Mouse (Mus musculus) stomach, embryonic 16.5 days (tissue): Measurements from ENCODE around the gene Mtif3. TPM values are rescaled to one million over a fixed set of nuclear protein-coding genes. Genes with fewer than 3 reads are reported as not detected.

Experiments
- ATAC-seq: fragments of 200-750 bp; cut with Nextera tagmentation; 2 replicates; pipeline ENCODE4 v1.8.0; 2017; ENCODE audit warnings: moderate number of reproducible peaks, moderate TSS enrichment; ENCODE audit not compliant: insufficient read depth, low FRiP score
- H3K27ac ChIP-seq: fragments of 300-500 bp; sonication (generic); 2 replicates; pipeline ENCODE4 v1.5.1; 2014; ENCODE audit warnings: low read length
- H3K27me3 ChIP-seq: fragments of 300-500 bp; sonication (generic); 2 replicates; pipeline ENCODE4 v1.6.1; 2014; ENCODE audit warnings: low read length, control low read depth, mixed read lengths; ENCODE audit not compliant: control insufficient read depth, insufficient read depth
- H3K36me3 ChIP-seq: fragments of 300-500 bp; sonication (generic); 2 replicates; pipeline ENCODE4 v1.6.1; 2014; ENCODE audit warnings: low read length; ENCODE audit not compliant: control insufficient read depth, insufficient read depth
- H3K4me1 ChIP-seq: fragments of 300-500 bp; sonication (generic); 2 replicates; pipeline ENCODE4 v1.6.1; 2014; ENCODE audit warnings: low read length, control low read depth, mixed read lengths; ENCODE audit not compliant: control insufficient read depth, insufficient read depth
- H3K4me2 ChIP-seq: fragments of 300-500 bp; sonication (generic); 2 replicates; pipeline ENCODE4 v1.6.1; 2014; ENCODE audit warnings: low read depth, low read length, mixed read lengths
- H3K4me3 ChIP-seq: fragments of 300-500 bp; sonication (generic); replicated peaks from 2 replicates; pipeline ENCODE4 v1.5.1; 2014; ENCODE audit warnings: mild to moderate bottlenecking, low read length
- H3K9ac ChIP-seq: fragments of 300-500 bp; sonication (generic); 2 replicates; pipeline ENCODE4 v1.6.1; 2014; ENCODE audit warnings: low read length
- H3K9me3 ChIP-seq: fragments of 300-500 bp; sonication (generic); replicated peaks from 2 replicates; pipeline ENCODE4 v1.6.1; 2016; ENCODE audit warnings: low read length, control low read depth; ENCODE audit not compliant: control insufficient read depth
- WGBS: fragments of 180-500 bp; shearing (Covaris S2); extraction: QIAGEN DNeasy Blood & Tissue Kit; methylation state at CpG from one replicate; pipeline ENCODE4 v1.1.7; 2014; 5-methylcytosine and 5-hydroxymethylcytosine counted together
- polyA plus RNA-seq: library from polyadenylated mRNA; unstranded; fragments of >200 nt; fragmentation: Nextera tagmentation; extraction: Ambion mirVana; gene quantifications from 2 replicates; pipeline ENCODE4 v1.2.1, GENCODE M21; 2015

Mtif3 gene
- 24.3 and 29.0 TPM in 2 replicates for polyA plus RNA-seq

- peak; percentile 82 for ATAC-seq
- peak within 1 kb of the TSS; percentile 63 for H3K4me2 ChIP-seq
- WGBS, result 1% methylated on average over 46 of the region's 46 CpGs
- H3K27ac ChIP-seq, result peak within 1 kb of the TSS; percentile 46
- peaks cover 2% of the 10 kb centered on the region; the same call in 1 of the 2 replicates for H3K36me3 ChIP-seq
- H3K9me3 ChIP-seq, result no peaks in the 10 kb centered on the region
- H3K4me1 ChIP-seq, result peaks cover 4% of the 10 kb centered on the region
- H3K4me3 ChIP-seq, result peak within 1 kb of the TSS; percentile 78
- no peaks in the 10 kb centered on the region for H3K27me3 ChIP-seq
- peak within 1 kb of the TSS; percentile 81 for H3K9ac ChIP-seq
These were observed at the start of gene Mtif3 for GRCm38 (mm10) chr5:146963118-146963936. Gene Mtif3, minus strand, starts transcription at chr5:146963800.

DNA sequence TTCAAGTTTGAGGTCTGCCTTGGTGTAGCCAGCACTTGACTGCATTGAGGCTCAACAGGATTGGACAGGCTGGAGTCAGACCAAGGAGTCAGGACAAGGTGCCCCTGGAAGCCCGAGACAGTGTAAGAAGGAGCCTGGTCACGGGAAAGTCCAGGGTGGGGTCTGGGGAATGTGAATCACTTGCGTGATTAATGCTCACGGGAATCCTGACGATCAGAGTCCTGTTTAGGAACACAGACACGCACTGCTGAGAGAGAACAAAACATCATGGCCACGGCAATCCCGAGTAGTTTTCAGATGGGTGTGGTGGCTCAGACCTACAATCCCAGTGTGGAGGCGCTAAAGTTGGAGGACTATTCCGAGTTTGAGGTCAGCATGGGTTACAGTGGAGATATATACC is 47.7 kb upstream of the Mtif3 start:
- no peak for ATAC-seq
- 82% methylated on average over 10 of the region's 10 CpGs for WGBS
- no peak overlapping the region for H3K4me3 ChIP-seq
- H3K4me1 ChIP-seq, result no peaks in the 10 kb centered on the region
- no peaks in the 10 kb centered on the region for H3K9me3 ChIP-seq
- H3K36me3 ChIP-seq, result no peaks in the 10 kb centered on the region
- H3K4me2 ChIP-seq, result no peak overlapping the region
- no peak overlapping the region for H3K9ac ChIP-seq
- no peak overlapping the region for H3K27ac ChIP-seq
- no peaks in the 10 kb centered on the region for H3K27me3 ChIP-seq

DNA sequence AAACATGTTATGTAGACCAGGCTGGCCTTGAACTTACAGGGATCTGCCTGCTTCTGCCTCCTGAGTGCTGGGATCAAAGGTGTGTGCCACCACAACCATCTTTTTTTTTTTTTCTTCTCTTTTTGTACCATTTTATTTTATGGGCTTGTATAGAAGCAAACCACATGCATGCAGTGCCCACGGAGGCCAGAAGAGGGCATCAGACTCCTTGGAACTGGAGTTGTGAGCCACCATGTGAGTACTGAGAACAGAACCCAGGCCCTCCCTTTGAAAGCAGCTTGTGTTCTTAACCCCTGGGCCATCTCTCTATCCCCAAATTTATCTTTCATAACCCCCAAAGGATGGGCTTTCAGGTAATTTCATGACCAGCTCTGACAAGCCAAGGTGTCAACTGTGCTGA is 39.7 kb upstream of the Mtif3 start:
- H3K4me3 ChIP-seq, result no peak overlapping the region

GRCm38 (mm10) chr5:147001312-147001711 is 37.7 kb upstream of the Mtif3 start:
- Histone ChIP-seq H3K9ac (no peak overlapping the region), H3K36me3 (no peaks in the 10 kb centered on the region), H3K9me3 (peaks cover 6% of the 10 kb centered on the region), H3K4me2 (no peak overlapping the region), H3K27ac (no peak overlapping the region), H3K4me1 (no peaks in the 10 kb centered on the region), H3K4me3 (no peak overlapping the region), H3K27me3 (no peaks in the 10 kb centered on the region)
- 79% methylated on average over 4 of the region's 4 CpGs for WGBS
- ATAC-seq, result no peak

More for the DNA sequence above, 39.7 kb upstream of the Mtif3 start:
- 64% methylated on average over 1 of the region's 1 CpGs for WGBS
- Histone ChIP-seq H3K9ac (no peak overlapping the region), H3K4me2 (no peak overlapping the region), H3K9me3 (peaks cover 6% of the 10 kb centered on the region; the same call in 1 of the 2 replicates), H3K36me3 (no peaks in the 10 kb centered on the region), H3K27me3 (no peaks in the 10 kb centered on the region), H3K27ac (no peak overlapping the region), H3K4me1 (no peaks in the 10 kb centered on the region)
- ATAC-seq, result no peak

- Histone ChIP-seq H3K9me3 (peaks cover 6% of the 10 kb centered on the region), H3K36me3 (no peaks in the 10 kb centered on the region), H3K4me3 (no peak overlapping the region), H3K27ac (no peak overlapping the region), H3K4me2 (no peak overlapping the region), H3K27me3 (no peaks in the 10 kb centered on the region), H3K9ac (no peak overlapping the region), H3K4me1 (no peaks in the 10 kb centered on the region)
- ATAC-seq, result no peak
- 92% methylated on average over 12 of the region's 12 CpGs for WGBS
These were observed 35.2 kb upstream of the Mtif3 start for GRCm38 (mm10) chr5:146998802-146999201.

- no peak overlapping the region for H3K9ac ChIP-seq
- H3K27ac ChIP-seq, result no peak overlapping the region
- WGBS, result 85% methylated on average over 7 of the region's 7 CpGs
- no peak overlapping the region for H3K4me2 ChIP-seq
- H3K27me3 ChIP-seq, result no peaks in the 10 kb centered on the region
- no peaks in the 10 kb centered on the region for H3K4me1 ChIP-seq
- no peaks in the 10 kb centered on the region; the same call in none of the 2 replicates for H3K9me3 ChIP-seq
- H3K36me3 ChIP-seq, result no peaks in the 10 kb centered on the region
- H3K4me3 ChIP-seq, result no peak overlapping the region
- ATAC-seq, result no peak
These were observed 33.2 kb upstream of the Mtif3 start for GRCm38 (mm10) chr5:146996812-146997211.

DNA sequence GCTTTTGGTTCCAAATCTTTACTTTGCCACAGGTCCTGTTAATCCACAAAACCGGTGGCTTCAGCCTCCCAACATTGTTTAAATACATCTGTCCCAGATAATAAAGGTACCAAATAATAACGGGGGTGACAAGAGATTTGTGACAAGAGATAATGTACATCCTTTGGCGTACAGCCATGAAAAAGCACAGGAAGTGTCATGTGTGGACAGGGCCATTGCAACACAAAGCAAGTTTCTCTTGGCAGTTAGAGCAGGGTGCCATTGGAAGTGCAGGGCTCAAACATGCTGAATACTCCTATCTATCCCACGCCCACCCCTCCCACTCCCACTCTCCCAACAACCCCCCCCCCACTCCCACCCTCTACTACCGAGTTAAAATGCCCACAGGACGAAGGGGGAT is 31.4 kb upstream of the Mtif3 start:
- WGBS, result 56% methylated on average over 6 of the region's 6 CpGs
- no peaks in the 10 kb centered on the region for H3K27me3 ChIP-seq
- no peaks in the 10 kb centered on the region for H3K4me1 ChIP-seq
- H3K27ac ChIP-seq, result no peak overlapping the region
- no peaks in the 10 kb centered on the region; the same call in none of the 2 replicates for H3K9me3 ChIP-seq
- ATAC-seq, result no peak
- H3K4me2 ChIP-seq, result no peak overlapping the region
- H3K4me3 ChIP-seq, result no peak overlapping the region
- H3K9ac ChIP-seq, result no peak overlapping the region
- H3K36me3 ChIP-seq, result no peaks in the 10 kb centered on the region

- Histone ChIP-seq H3K4me2 (no peak overlapping the region), H3K27ac (no peak overlapping the region), H3K4me1 (no peaks in the 10 kb centered on the region), H3K9ac (no peak overlapping the region), H3K36me3 (no peaks in the 10 kb centered on the region), H3K27me3 (no peaks in the 10 kb centered on the region), H3K9me3 (no peaks in the 10 kb centered on the region; the same call in 1 of the 2 replicates), H3K4me3 (no peak overlapping the region)
- WGBS, result 78% methylated on average over 8 of the region's 8 CpGs
- no peak for ATAC-seq
These were observed 29.9 kb upstream of the Mtif3 start for GRCm38 (mm10) chr5:146993509-146993908.

DNA sequence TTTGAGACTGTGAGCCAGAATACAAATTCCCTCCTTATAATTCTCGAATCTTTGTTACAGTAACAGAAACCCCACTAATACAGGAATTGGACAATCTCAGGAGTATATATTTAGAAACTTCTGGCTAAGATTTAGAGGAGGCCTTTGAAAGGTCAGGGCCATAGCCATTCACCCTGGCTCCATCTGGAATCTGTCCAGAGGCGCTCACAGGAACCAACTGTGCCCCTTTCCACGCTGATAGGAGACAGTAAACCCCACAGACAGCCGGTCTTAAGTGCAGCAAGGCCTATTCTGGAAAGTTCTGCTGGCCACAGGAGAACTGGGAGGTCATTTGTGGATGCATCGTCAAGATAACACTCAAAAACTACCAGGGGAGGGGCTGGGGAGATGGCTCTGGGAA is 25.5 kb upstream of the Mtif3 start:
- no peak for ATAC-seq
- Histone ChIP-seq H3K9me3 (no peaks in the 10 kb centered on the region), H3K4me3 (no peak overlapping the region), H3K9ac (no peak overlapping the region), H3K27me3 (peaks cover 5% of the 10 kb centered on the region; the same call in 1 of the 2 replicates), H3K36me3 (no peaks in the 10 kb centered on the region), H3K4me2 (no peak overlapping the region), H3K4me1 (no peaks in the 10 kb centered on the region), H3K27ac (no peak overlapping the region)
- WGBS, result 60% methylated on average over 5 of the region's 5 CpGs
